Mouse (Mus musculus) lung, embryonic 16.5 days (tissue): ENCODE measurements at regions not wholly inside any gene's neighbourhood (a gene's known extent, or its start where the extent isn't known, plus 50 kb on each side); places are given as distances from the start of the nearest gene placed in this dataset.

Experiments used
- ATAC-seq: fragments of 200-750 bp; cut with Nextera tagmentation; 2 replicates; pipeline ENCODE4 v1.8.0; 2017; ENCODE audit warnings: low read depth, mild to moderate bottlenecking, moderate library complexity
- H3K27ac ChIP-seq: fragments of 300-500 bp; sonication (generic); 2 replicates; pipeline ENCODE4 v1.5.1; 2014; ENCODE audit warnings: mild to moderate bottlenecking, control low read depth, low read length
- H3K27me3 ChIP-seq: fragments of 300-500 bp; sonication (generic); 2 replicates; pipeline ENCODE4 v1.6.1; 2014; ENCODE audit warnings: low read depth, low read length, mixed read lengths; ENCODE audit not compliant: control insufficient read depth, insufficient read depth
- H3K36me3 ChIP-seq: fragments of 300-500 bp; sonication (generic); 2 replicates; pipeline ENCODE4 v1.6.1; 2014; ENCODE audit warnings: low read length; ENCODE audit not compliant: control insufficient read depth, insufficient read depth
- H3K4me1 ChIP-seq: fragments of 300-500 bp; sonication (generic); replicated peaks from 2 replicates; pipeline ENCODE4 v1.6.1; 2014; ENCODE audit warnings: low read length, mixed read lengths; ENCODE audit not compliant: control insufficient read depth, insufficient read depth
- H3K4me2 ChIP-seq: fragments of 300-500 bp; sonication (generic); 2 replicates; pipeline ENCODE4 v1.6.1; 2014; ENCODE audit warnings: low read depth, low read length, control low read depth
- H3K4me3 ChIP-seq: fragments of 300-500 bp; sonication (generic); 2 replicates; pipeline ENCODE4 v1.5.1; 2014; ENCODE audit warnings: mild to moderate bottlenecking, low read length, control low read depth
- H3K9ac ChIP-seq: fragments of 300-500 bp; sonication (generic); 2 replicates; pipeline ENCODE4 v1.6.1; 2014; ENCODE audit warnings: low read length, control low read depth
- H3K9me3 ChIP-seq: fragments of 300-500 bp; sonication (generic); 2 replicates; pipeline ENCODE4 v1.6.1; 2016; ENCODE audit warnings: low read length; ENCODE audit not compliant: control insufficient read depth
- WGBS: fragments of 180-500 bp; shearing (Covaris S2); extraction: QIAGEN DNeasy Blood & Tissue Kit; methylation state at CpG from one replicate; pipeline ENCODE4 v1.1.7; 2014; 5-methylcytosine and 5-hydroxymethylcytosine counted together

DNA sequence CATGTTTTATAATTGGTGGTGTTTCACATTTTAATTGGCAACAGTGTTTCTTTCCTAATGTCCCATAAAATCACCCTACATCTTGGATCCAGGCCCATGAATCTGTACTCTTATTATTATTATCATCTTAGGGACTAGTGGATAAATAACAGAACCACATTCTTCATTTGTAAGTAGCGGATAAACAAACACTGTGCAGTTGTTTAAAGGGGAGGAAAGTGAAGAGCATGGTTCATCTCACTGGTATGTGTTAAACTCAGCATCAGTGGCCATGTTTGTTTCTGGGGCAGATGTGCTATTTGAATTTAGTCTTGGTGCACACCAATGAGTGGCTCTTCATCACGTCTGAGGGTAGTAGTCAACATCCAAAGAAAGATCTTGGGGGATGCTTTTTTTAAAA is 233.1 kb downstream of the Qk start:
- H3K4me3 ChIP-seq, result no peak overlapping the region

DNA sequence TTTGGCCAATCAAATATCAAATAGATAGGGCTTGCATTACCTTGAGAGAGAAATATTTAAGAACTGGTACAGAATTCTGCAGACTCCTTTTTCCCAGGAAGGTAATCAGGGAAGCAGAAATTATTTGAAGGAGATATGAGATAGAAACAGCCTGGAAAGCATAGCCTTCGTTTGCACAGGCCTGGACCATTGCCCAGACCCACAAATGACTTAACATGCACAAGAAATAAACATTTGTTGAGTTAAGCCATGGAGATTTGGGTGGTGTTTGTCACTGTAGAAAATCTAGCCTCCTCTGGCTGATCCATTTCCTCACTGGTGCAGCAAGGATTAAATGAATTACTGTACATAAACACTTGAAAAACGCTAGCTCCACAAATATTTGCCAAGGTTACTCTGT is 233.5 kb downstream of the Qk start:
- Histone ChIP-seq H3K27ac (peak overlapping the region; percentile 47; the same call in 1 of the 2 replicates), H3K4me3 (no peak overlapping the region), H3K9ac (no peak overlapping the region), H3K27me3 (no peaks in the 10 kb centered on the region), H3K36me3 (no peaks in the 10 kb centered on the region), H3K9me3 (no peaks in the 10 kb centered on the region), H3K4me1 (peaks cover 11% of the 10 kb centered on the region), H3K4me2 (no peak overlapping the region)
- ATAC-seq, result peak; percentile 80
- WGBS, result 7% methylated on average over 2 of the region's 2 CpGs

More for the DNA sequence above, 233.1 kb downstream of the Qk start:
- H3K36me3 ChIP-seq, result no peaks in the 10 kb centered on the region
- WGBS, result 45% methylated on average over 2 of the region's 2 CpGs
- H3K9ac ChIP-seq, result no peak overlapping the region
- no peaks in the 10 kb centered on the region for H3K27me3 ChIP-seq
- peaks cover 11% of the 10 kb centered on the region for H3K4me1 ChIP-seq
- H3K4me2 ChIP-seq, result no peak overlapping the region
- ATAC-seq, result peak; percentile 57; the same call in 1 of the 2 replicates
- peak overlapping the region; percentile 37; the same call in 1 of the 2 replicates for H3K27ac ChIP-seq
- H3K9me3 ChIP-seq, result no peaks in the 10 kb centered on the region

DNA sequence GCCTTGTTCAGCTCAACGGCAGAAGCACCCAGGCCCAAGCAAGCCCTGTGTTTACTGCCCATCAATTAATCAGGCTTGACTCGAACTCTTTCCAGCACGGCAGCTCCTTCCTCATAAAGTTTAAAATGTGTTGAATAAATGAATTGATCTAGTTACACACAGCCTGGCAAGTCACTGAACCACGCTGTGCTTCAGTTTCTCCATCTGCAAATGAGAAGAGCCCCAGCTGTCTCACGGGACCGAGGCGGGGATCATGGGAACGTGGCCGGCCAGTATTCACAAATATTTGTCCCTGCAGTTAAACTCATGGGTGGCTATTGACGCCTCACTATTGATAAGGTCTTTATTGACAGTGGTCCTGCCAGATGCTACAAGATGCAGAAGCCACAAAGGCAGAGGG is 237.9 kb downstream of the Qk start:
- Histone ChIP-seq H3K27ac (no peak overlapping the region), H3K4me2 (no peak overlapping the region), H3K9ac (no peak overlapping the region), H3K36me3 (no peaks in the 10 kb centered on the region), H3K27me3 (no peaks in the 10 kb centered on the region), H3K4me3 (no peak overlapping the region), H3K4me1 (peaks cover 10% of the 10 kb centered on the region), H3K9me3 (no peaks in the 10 kb centered on the region)
- ATAC-seq, result no peak
- 39% methylated on average over 10 of the region's 10 CpGs for WGBS

DNA sequence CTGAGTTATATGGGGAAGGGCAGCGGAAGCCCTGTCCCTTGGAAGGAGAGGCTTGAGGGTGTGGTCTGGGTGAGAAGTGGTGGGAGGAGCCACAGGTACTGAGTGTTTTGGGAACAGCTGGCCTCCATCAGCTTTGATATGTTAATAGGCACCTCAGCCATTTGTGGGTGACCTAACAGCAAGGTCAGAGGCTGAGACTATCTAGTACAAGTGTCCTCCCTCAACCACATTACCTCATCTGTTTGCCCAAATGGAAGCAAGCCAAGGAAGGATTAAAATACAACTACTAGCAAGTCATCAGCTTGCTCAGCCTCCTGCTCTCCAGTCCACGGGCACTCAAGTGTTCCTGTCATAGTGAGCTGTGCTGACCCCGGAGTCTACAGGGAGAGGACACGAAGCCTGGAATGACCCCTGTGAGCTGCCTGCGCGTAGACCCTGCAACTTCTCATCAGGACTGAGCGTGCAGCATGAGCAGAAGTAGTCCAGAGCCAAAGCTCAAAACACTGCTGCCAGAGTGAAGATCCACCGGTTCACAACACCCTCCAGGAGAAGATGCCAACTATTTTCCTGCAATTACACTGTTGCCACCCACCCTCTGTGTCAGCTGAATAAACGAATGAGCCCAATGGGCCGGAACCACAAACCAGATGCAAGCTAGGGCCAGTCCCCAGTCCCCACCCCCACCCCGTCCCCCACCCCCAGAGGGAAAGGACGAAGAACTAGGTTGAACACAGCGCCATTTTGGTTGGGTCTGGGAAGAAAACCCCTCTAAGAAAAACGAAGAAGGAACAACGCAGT is 239.6 kb downstream of the Qk start:
- Histone ChIP-seq H3K4me1 (peaks cover 4% of the 10 kb centered on the region; the same call in 1 of the 2 replicates), H3K9ac (no peak overlapping the region), H3K9me3 (no peaks in the 10 kb centered on the region), H3K27ac (no peak overlapping the region), H3K4me2 (no peak overlapping the region), H3K4me3 (no peak overlapping the region), H3K27me3 (no peaks in the 10 kb centered on the region), H3K36me3 (no peaks in the 10 kb centered on the region)
- ATAC-seq, result peak; percentile 68
- 59% methylated on average over 15 of the region's 15 CpGs for WGBS

DNA sequence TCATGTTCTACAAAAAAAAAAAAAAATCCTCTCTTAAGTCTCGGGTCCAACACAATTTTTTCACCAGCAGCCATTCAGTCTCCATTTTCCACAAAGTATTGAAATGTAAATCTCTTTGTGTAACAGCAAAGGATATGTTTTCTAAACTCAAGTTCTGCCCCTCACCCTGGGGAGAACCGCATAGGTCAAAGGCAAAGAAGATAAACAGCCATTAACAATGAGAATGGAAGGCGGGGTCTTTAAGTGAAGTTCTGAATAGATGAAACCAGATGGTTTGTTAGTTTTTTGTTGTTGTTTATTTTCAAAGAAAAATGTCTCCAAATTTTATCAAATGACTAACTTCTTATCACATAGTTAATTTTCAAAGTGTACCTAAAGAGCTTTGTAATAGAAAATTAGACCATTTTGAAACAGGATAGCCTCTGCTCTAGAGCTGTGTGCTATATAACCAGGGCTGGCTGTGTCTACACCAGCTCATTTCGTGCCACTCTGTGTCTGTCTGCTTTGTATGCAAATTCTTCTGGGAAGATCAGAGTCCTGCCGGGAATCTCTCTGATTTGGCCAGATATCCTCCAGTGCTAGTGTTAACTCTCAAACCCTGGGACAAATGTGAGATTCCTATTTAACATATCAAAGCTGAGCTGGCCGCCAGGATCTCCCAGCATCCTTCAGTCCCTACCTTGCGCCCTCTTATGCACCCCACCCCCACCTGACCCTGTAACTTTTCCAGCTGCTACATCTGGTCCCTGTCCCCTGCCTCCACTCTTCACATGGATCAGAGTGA is 240.9 kb downstream of the Qk start:
- Histone ChIP-seq H3K9ac (no peak overlapping the region), H3K27ac (no peak overlapping the region), H3K36me3 (no peaks in the 10 kb centered on the region), H3K9me3 (no peaks in the 10 kb centered on the region), H3K27me3 (no peaks in the 10 kb centered on the region), H3K4me2 (no peak overlapping the region), H3K4me1 (peaks cover 4% of the 10 kb centered on the region; the same call in 1 of the 2 replicates), H3K4me3 (no peak overlapping the region)
- 43% methylated on average over 7 of the region's 7 CpGs for WGBS
- ATAC-seq, result no peak; the same call in 1 of the 2 replicates

DNA sequence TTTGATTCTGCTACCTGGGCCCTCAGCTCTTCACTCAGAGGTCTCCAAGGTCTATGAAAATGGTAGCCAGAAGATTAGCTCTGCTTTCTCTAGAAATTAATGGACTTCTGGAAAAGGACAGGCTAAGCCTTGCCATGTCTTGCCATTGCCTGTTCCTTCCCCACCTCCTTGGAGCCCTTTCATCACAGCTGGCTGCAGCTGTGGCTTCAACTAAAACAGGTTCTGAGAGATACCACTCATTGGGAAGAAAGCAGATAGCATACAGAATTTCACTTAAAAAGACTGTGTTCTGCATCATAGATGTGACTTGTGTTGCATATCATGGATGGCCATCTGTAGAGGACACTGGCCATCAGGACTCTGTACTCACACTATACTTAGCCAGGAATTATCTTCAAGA is 246.4 kb downstream of the Qk start:
- no peaks in the 10 kb centered on the region for H3K9me3 ChIP-seq
- H3K27me3 ChIP-seq, result no peaks in the 10 kb centered on the region
- ATAC-seq, result no peak
- H3K36me3 ChIP-seq, result no peaks in the 10 kb centered on the region
- no peak overlapping the region for H3K27ac ChIP-seq
- H3K4me1 ChIP-seq, result no peaks in the 10 kb centered on the region
- H3K4me2 ChIP-seq, result no peak overlapping the region
- H3K4me3 ChIP-seq, result no peak overlapping the region
- H3K9ac ChIP-seq, result no peak overlapping the region

DNA sequence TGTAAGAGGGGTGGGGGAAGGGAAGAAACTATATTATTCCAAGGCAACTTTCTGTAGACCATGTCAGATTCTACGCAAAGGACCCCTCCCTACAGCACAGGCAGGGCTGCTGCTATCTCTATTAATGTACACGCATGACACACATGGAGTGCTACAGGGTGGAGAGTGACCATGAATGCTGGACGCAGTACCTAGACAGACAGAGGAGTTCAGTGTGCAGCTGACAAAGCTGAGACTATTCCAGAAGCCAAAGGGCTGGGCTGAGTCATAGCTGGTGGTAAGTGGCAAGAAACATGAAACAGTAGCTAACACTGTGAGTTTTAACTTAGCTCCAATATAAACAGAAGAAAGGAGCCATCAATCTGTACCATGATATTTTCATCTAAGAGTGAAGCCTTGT is 250.4 kb downstream of the Qk start:
- no peak overlapping the region for H3K9ac ChIP-seq
- H3K9me3 ChIP-seq, result no peaks in the 10 kb centered on the region
- no peaks in the 10 kb centered on the region for H3K36me3 ChIP-seq
- no peak overlapping the region for H3K4me2 ChIP-seq
- no peaks in the 10 kb centered on the region for H3K4me1 ChIP-seq
- H3K27ac ChIP-seq, result no peak overlapping the region
- no peak overlapping the region for H3K4me3 ChIP-seq
- WGBS, result 80% methylated on average over 3 of the region's 3 CpGs
- ATAC-seq, result no peak
- no peaks in the 10 kb centered on the region for H3K27me3 ChIP-seq

DNA sequence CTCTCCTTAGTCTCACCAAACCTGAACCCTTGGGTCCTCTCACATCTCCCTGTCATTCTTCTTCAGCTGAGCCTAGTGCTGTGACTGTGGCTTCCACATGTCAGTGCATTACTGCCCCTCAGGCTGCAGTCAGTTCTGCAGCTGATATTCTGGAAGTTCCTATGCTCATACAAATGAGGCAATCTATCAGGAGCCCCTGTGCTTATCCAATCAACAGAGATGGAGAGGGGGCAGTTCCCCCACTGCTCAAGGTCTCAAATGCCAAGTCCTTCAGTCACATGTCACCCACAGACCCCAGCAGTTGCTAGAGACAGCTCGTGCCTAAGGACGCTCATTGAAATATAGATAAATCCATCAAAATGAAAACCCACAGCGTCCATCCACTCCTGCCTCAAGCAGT is 254.5 kb downstream of the Qk start:
- Histone ChIP-seq H3K9me3 (no peaks in the 10 kb centered on the region), H3K4me3 (no peak overlapping the region), H3K9ac (no peak overlapping the region), H3K4me1 (no peaks in the 10 kb centered on the region), H3K27me3 (no peaks in the 10 kb centered on the region), H3K4me2 (no peak overlapping the region), H3K36me3 (no peaks in the 10 kb centered on the region), H3K27ac (no peak overlapping the region)
- ATAC-seq, result no peak
- 61% methylated on average over 3 of the region's 3 CpGs for WGBS

DNA sequence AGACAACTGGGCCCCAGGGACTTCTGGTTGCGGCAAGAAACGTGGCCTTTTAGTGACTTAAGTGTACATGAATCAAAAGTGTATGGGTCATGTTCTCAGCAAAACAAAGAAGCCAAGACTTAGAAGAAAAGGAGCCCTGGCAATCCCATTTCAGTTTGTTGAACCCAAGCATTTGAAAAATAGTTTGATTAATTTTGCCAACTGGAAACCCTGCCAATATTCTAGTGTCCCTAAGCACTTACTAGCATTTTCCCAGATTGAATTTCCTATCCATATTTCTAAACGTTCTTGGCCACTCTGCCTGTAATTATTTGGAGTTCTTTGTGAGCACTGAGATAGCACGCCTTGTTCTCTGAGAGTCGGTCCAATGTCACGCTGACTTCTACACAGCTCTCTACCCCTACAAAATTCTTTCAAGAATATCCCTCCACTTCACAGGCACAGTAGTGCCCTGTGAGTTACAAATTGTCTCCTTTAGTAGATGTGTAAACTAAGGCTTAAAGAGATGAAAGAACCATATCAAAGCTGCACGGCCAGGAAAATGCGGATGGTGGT is 257.0 kb downstream of the Qk start:
- H3K4me2 ChIP-seq, result no peak overlapping the region
- H3K9me3 ChIP-seq, result no peaks in the 10 kb centered on the region
- ATAC-seq, result peak; percentile 36; the same call in 1 of the 2 replicates

More for the DNA sequence above, 257.0 kb downstream of the Qk start:
- peak overlapping the region; percentile 29; the same call in 1 of the 2 replicates for H3K27ac ChIP-seq
- H3K4me3 ChIP-seq, result no peak overlapping the region
- H3K36me3 ChIP-seq, result no peaks in the 10 kb centered on the region
- H3K27me3 ChIP-seq, result no peaks in the 10 kb centered on the region
- WGBS, result 61% methylated on average over 8 of the region's 8 CpGs
- H3K9ac ChIP-seq, result no peak overlapping the region
- no peaks in the 10 kb centered on the region for H3K4me1 ChIP-seq
